Mouse (Mus musculus): ENCODE results near the gene Hist1h3g.
"Not testable (repeated sequence)": the region's sequence is repeated elsewhere in the genome, so short reads cannot be mapped to it uniquely, and the experiment has no call there.

Gene Hist1h3g

GRCm38 (mm10) chr13:23555839-23556416 is 20.7 kb downstream of the Hist1h3g start:
- DNase-seq (ENCODE audit: low spot score in 2 of 2), result peak; percentile 76 to 82

GRCm38 (mm10) chr13:23556906-23557305 is 21.7 kb downstream of the Hist1h3g start:
- DNase-seq (ENCODE audit: low spot score in 2 of 2), result no peak

GRCm38 (mm10) chr13:23560699-23561098 is 25.5 kb downstream of the Hist1h3g start:
- DNase-seq (ENCODE audit: low spot score in 2 of 2), result not testable (repeated sequence)

GRCm38 (mm10) chr13:23561531-23561882 is 26.3 kb downstream of the Hist1h3g start:
- not testable (repeated sequence) for DNase-seq (ENCODE audit: low spot score in 2 of 2)

GRCm38 (mm10) chr13:23561883-23562659 is 26.8 kb downstream of the Hist1h3g start, which contains the start of gene Hist1h3e:
Gene Hist1h3e (minus strand): TSS chr13:23562369.
- DNase-seq (ENCODE audit: low spot score in 2 of 2), result peak; percentile 94 to 96

- peak; percentile 27 to 54 for DNase-seq (ENCODE audit: low spot score in 2 of 2)
These were observed 27.7 kb downstream of the Hist1h3g start for GRCm38 (mm10) chr13:23562699-23563462.

- DNase-seq (ENCODE audit: low spot score in 2 of 2), result no peak
These were observed 29.3 kb downstream of the Hist1h3g start for GRCm38 (mm10) chr13:23564482-23564881.

- not testable (repeated sequence) for DNase-seq (ENCODE audit: low spot score in 2 of 2)
These were observed 35.2 kb downstream of the Hist1h3g start for GRCm38 (mm10) chr13:23570261-23571021.

GRCm38 (mm10) chr13:23571022-23571503 is 35.8 kb downstream of the Hist1h3g start, which contains the start of the genes Hist1h2ae and Hist1h2bg:
Gene Hist1h2ae (minus strand): TSS chr13:23571220.
Gene Hist1h2bg (plus strand): TSS chr13:23571396.
- DNase-seq (ENCODE audit: low spot score in 2 of 2), result peak; percentile 80 to 88

GRCm38 (mm10) chr13:23571504-23572217 is 36.4 kb downstream of the Hist1h3g start:
- DNase-seq (ENCODE audit: low spot score in 2 of 2), result not testable (repeated sequence)

- DNase-seq (ENCODE audit: low spot score in 2 of 2), result no peak
These were observed 37.2 kb downstream of the Hist1h3g start for GRCm38 (mm10) chr13:23572218-23573033.

- not testable (repeated sequence) for DNase-seq (ENCODE audit: low spot score in 2 of 2)
These were observed 38.0 kb downstream of the Hist1h3g start for GRCm38 (mm10) chr13:23573034-23573897.

- peak; percentile 94 to 97 for DNase-seq (ENCODE audit: low spot score in 2 of 2)
These were observed 38.8 kb downstream of the Hist1h3g start, which contains the start of the genes Hist1h2bf and Hist1h2ad for GRCm38 (mm10) chr13:23573898-23574524. Gene Hist1h2bf (minus strand): TSS chr13:23574196. Gene Hist1h2ad (plus strand): TSS chr13:23574381.

- not testable (repeated sequence) for DNase-seq (ENCODE audit: low spot score in 2 of 2)
These were observed 39.4 kb downstream of the Hist1h3g start for GRCm38 (mm10) chr13:23574546-23575170.

- DNase-seq (ENCODE audit: low spot score in 2 of 2), result peak; percentile 76 to 87
These were observed 40.1 kb downstream of the Hist1h3g start, which contains the start of gene Hist1h3d for GRCm38 (mm10) chr13:23575271-23575851. Gene Hist1h3d (plus strand): TSS chr13:23575763.

- DNase-seq (ENCODE audit: low spot score in 2 of 2), result not testable (repeated sequence)
These were observed 40.7 kb downstream of the Hist1h3g start for GRCm38 (mm10) chr13:23575864-23576313.

- no peak for DNase-seq (ENCODE audit: low spot score in 2 of 2)
These were observed 41.2 kb downstream of the Hist1h3g start for GRCm38 (mm10) chr13:23576351-23576881.
